Mouse (Mus musculus) C2C12 (cell line): ENCODE measurements around the gene Il18rap. TPM values are rescaled to one million over a fixed set of nuclear protein-coding genes. Genes with fewer than 3 reads are reported as not detected.

Source experiments
- H3K27me3 ChIP-seq: one replicate; pipeline ENCODE4 v1.6.1; 2011; ENCODE audit not compliant: control insufficient read depth, insufficient read depth, insufficient read length
- H3K36me3 ChIP-seq: one replicate; pipeline ENCODE4 v1.6.1; 2011; ENCODE audit not compliant: control insufficient read depth, insufficient read depth
- H3K4me3 ChIP-seq: one replicate; pipeline ENCODE4 v1.5.1; 2011; ENCODE audit warnings: mild to moderate bottlenecking, control low read depth; ENCODE audit not compliant: poor library complexity, insufficient read depth, severe bottlenecking
- H3K79me2 ChIP-seq: one replicate; pipeline ENCODE4 v1.6.1; 2011; ENCODE audit not compliant: control insufficient read depth, insufficient read depth
- H3K79me3 ChIP-seq: one replicate; pipeline ENCODE4 v1.6.1; 2011; ENCODE audit warnings: low read depth, control low read depth
- H3ac ChIP-seq: one replicate; pipeline ENCODE3; 2011; ENCODE audit warnings: low read depth; ENCODE audit not compliant: control insufficient read depth, insufficient read length
- CEBPB ChIP-seq: IDR thresholded peaks from one replicate; pipeline ENCODE4 v1.6.1; 2011; ENCODE audit warnings: low read depth, mild to moderate bottlenecking, control low read depth, moderate library complexity
- CTCF ChIP-seq: IDR thresholded peaks from one replicate; pipeline ENCODE4 v1.5.1; 2011; ENCODE audit not compliant: control insufficient read depth, insufficient read depth, insufficient read length
- FOSL1 ChIP-seq: IDR thresholded peaks from one replicate; pipeline ENCODE4 v1.8.0; 2011; ENCODE audit warnings: mild to moderate bottlenecking, low read length; ENCODE audit not compliant: poor library complexity, insufficient read depth, severe bottlenecking
- MAX ChIP-seq: IDR thresholded peaks from one replicate; pipeline ENCODE4 v1.6.1; 2011; ENCODE audit warnings: mild to moderate bottlenecking, control low read depth
- MYOD1 ChIP-seq: IDR thresholded peaks from one replicate; pipeline ENCODE4 v1.6.1; 2011; ENCODE audit warnings: low read depth; ENCODE audit not compliant: control insufficient read depth, insufficient read length
- MYOG ChIP-seq: IDR thresholded peaks from one replicate; pipeline ENCODE4 v1.6.1; 2011; ENCODE audit not compliant: control insufficient read depth, insufficient read length; ENCODE audit errors: extremely low read depth
- USF1 ChIP-seq: IDR thresholded peaks from one replicate; pipeline ENCODE4 v1.6.1; 2011; ENCODE audit warnings: low read depth, mild to moderate bottlenecking, control low read depth, moderate library complexity
- polyA plus RNA-seq: library from polyadenylated mRNA; unstranded; fragments of >200 nt; fragmentation: generic; extraction: Trizol; gene quantifications from one replicate; pipeline ENCODE4 v1.2.1, GENCODE M21; 2012; ENCODE audit warnings: missing spikeins

Gene Il18rap
- polyA plus RNA-seq, 1 experiment: 1.3 TPM

DNA sequence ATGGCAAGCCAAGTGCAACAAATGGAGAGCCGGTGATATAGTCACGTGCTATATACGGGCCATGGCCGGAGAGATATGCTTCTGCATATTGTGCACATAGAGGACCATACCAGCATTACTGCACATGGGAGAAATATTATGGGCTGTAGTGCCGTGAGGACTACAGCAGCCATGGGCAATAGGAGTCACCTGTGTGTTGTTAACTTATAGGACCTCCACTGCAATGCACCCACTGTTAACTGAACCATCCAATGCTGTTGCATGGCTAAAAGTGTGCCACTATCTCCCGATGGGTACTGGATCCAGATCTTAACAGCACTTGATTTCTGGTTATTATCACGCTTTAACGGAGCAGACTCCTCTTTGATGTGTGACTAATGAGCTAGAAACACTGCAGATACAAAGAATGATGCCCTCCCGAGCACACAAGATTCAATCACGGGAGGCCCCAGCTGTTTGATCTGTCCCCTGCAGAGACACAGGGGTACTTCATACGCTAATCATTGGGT, 32.0 kb downstream of the Il18rap start:
- H3K79me2 ChIP-seq: no peaks in the 10 kb centered on the region
- H3K36me3 ChIP-seq: peaks cover 7% of the 10 kb centered on the region
- H3K4me3 ChIP-seq: no peak overlapping the region
- H3ac ChIP-seq: no peak overlapping the region
- no peaks in the 10 kb centered on the region for H3K79me3 ChIP-seq
- H3K27me3 ChIP-seq: no peaks in the 10 kb centered on the region
- TF ChIP-seq USF1 (no peak), MAX (no peak), MYOD1 (no peak), CEBPB (no peak), CTCF (no peak), MYOG (no peak), FOSL1 (no peak)

DNA sequence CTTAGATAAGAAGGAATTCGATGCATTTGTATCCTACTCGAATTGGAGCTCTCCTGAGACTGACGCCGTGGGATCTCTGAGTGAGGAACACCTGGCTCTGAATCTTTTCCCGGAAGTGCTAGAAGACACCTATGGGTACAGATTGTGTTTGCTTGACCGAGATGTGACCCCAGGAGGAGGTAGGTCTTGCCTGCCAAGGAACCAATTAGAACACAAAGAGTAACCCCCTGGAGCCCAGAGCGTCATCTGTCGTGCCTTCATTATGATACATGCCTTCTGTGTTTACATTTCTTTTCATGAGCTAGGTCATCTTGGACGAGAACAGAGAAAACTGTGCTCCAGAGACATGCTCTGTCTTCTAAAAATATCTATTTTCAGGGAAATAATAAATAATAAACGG, 32.6 kb downstream of the Il18rap start:
- Histone ChIP-seq H3K79me2 (no peaks in the 10 kb centered on the region), H3ac (no peak overlapping the region), H3K79me3 (no peaks in the 10 kb centered on the region), H3K27me3 (no peaks in the 10 kb centered on the region), H3K4me3 (no peak overlapping the region), H3K36me3 (peaks cover 7% of the 10 kb centered on the region)
- TF ChIP-seq CTCF (no peak), FOSL1 (no peak), MYOG (no peak)

DNA sequence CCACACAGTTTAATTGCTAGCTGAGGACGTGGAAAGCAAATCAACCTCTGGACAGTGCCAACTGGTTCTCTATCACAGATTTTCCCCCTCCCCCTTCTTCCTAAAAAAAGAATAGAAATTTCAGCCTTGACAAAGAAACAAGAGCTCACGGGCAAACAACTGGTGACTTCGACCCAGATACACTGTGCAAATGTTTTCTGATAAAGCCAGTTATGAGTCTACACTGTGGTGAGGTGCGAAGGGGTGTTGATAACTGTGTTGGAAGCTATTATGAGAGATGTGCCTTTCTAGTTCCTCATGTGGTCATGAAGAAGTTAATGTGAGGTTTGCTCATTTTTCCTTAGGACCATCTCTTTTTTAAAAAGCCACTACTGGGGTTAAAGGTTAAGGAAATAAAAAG, 54.2 kb downstream of the Il18rap start:
- no peak overlapping the region for H3K4me3 ChIP-seq
- no peaks in the 10 kb centered on the region for H3K79me3 ChIP-seq
- H3K79me2 ChIP-seq: no peaks in the 10 kb centered on the region
- no peak overlapping the region for H3ac ChIP-seq
- no peaks in the 10 kb centered on the region for H3K36me3 ChIP-seq
- TF ChIP-seq MAX (no peak), USF1 (no peak), MYOD1 (no peak), FOSL1 (no peak), CTCF (no peak), CEBPB (no peak), MYOG (no peak)
- H3K27me3 ChIP-seq: no peaks in the 10 kb centered on the region

DNA sequence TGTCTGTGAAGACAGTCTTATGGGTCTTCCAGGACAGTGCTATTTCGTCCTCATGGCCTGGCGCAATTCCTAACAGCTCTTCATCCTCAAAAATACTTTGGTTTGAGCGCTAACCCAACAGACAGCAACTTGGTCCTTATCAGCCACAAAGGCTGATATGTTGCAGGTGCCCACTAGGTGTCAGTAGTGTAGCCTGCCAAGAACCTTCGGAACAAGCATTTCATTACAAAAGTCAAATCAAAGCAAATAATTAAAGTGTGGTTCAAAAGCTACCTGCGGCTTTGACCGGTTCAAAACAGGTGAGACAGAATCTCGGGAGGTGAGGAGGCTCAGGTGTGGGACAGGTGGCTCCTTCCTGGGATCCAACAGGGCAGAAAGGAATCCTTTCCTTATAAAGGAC, 64.6 kb downstream of the Il18rap start, which contains the start of gene Slc9a4:
Gene Slc9a4 (plus strand): TSS at position 298 of the 400 bp plus-strand sequence.
- Histone ChIP-seq H3K79me2 (no peaks in the 10 kb centered on the region), H3K36me3 (no peaks in the 10 kb centered on the region), H3K79me3 (no peaks in the 10 kb centered on the region), H3K4me3 (no peak within 1 kb of the TSS), H3ac (no peak within 1 kb of the TSS), H3K27me3 (no peaks in the 10 kb centered on the region)
- no peak for TF ChIP-seq USF1
- TF ChIP-seq MYOG: no peak
- no peak for TF ChIP-seq CEBPB
- TF ChIP-seq FOSL1: no peak

DNA sequence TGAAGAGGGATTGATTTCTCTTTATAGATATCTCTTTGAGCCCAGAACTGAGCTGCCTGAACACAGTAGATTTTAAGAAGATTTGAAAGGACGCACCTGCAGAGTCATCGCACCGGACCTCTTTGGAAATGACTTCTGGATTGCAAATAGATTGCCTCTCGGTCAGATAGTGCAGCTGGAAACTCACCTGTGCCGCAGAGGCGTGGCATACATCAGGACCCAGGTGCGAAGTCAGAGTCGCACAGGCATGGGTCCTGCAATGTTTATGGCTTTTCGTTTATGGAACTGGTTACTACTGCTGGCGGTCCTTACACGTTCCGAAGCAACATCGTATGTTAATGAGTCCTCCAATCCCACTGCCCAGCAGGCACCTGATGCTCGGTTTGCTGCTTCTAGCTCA, 65.1 kb downstream of the Il18rap start:
- Histone ChIP-seq H3K79me2 (no peaks in the 10 kb centered on the region), H3K79me3 (no peaks in the 10 kb centered on the region), H3K4me3 (no peak overlapping the region), H3ac (no peak overlapping the region), H3K27me3 (no peaks in the 10 kb centered on the region), H3K36me3 (no peaks in the 10 kb centered on the region)
- TF ChIP-seq MYOG (no peak), USF1 (no peak), MAX (no peak), CEBPB (no peak), MYOD1 (no peak), CTCF (no peak), FOSL1 (no peak)

DNA sequence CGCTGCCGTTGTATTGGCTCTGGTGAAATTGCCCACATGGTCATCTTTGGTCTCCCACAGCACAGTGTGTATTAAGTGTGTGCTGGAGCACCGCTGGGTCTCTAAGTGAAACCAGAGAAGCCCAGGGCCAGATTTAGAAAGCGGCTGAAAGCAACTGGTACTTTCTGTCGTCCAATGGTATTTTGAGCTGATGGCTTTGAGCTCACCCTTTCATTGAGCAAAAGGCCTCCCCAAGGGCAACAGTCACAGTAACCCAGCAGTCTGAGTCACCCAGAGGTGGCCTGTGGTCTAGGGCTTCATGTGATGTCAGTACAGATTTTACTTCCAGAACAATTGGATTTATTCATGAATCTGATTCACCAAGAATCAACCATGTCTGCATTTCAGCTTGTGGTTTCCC, 71.6 kb downstream of the Il18rap start:
- H3K79me3 ChIP-seq: no peaks in the 10 kb centered on the region
- no peak overlapping the region for H3K4me3 ChIP-seq
- H3K27me3 ChIP-seq: no peaks in the 10 kb centered on the region
- TF ChIP-seq MAX (no peak), CEBPB (peak; percentile 34), MYOD1 (peak; percentile 32), FOSL1 (peak; percentile 47), USF1 (peak; percentile 27)
- no peaks in the 10 kb centered on the region for H3K36me3 ChIP-seq
- no peak overlapping the region for H3ac ChIP-seq
- no peaks in the 10 kb centered on the region for H3K79me2 ChIP-seq
